Mouse (Mus musculus) hematopoietic stem cell, adult 5-6 weeks (primary cell): ENCODE measurements around the gene Mettl23. TPM values are rescaled to one million over a fixed set of nuclear protein-coding genes. Genes with fewer than 3 reads are reported as not detected.
"Not testable (repeated sequence)": the region's sequence is repeated elsewhere in the genome, so short reads cannot be mapped to it uniquely, and the experiment has no call there.

Experiments used
- ATAC-seq, 2 experiments: fragments of 125-278 bp in 1 of 2; replicated peaks in 1 of 2; 2 replicates each; pipeline ENCODE4 v1.8.0; 2016 to 2017; ENCODE audit warnings: inconsistent platforms in 2 of 2, mild to moderate bottlenecking in 2 of 2, moderate number of reproducible peaks in 2 of 2, low read depth in 1 of 2, moderate TSS enrichment in 1 of 2; ENCODE audit not compliant: low FRiP score in 2 of 2, poor library complexity in 2 of 2, severe bottlenecking in 2 of 2, insufficient read depth in 1 of 2, low TSS enrichment in 1 of 2
- total RNA-seq: library from RNA; stranded (forward); fragments of 172-1452, 232-1000 nt; gene quantifications from 2 replicates; pipeline ENCODE4 v1.2.3, GENCODE M21; 2017

Gene Mettl23
- total RNA-seq, 1 experiment from 2014 or later = 43.4 TPM

- ATAC-seq = no peak
Measured at GRCm38 (mm10) chr11:116899247-116899646, 56.2 kb downstream of the Mettl23 start.

- ATAC-seq = not testable (repeated sequence)
Measured at GRCm38 (mm10) chr11:116902588-116902987, 59.5 kb downstream of the Mettl23 start.

Other genes with a start within 250 kb of the Mettl23 start
- 3.5 and 5.6 TPM in 2 replicates for gene Rhbdf2, start 216.3 kb upstream of the Mettl23 start, total RNA-seq
- 1.6 TPM in 1 of 2 replicates, not detected in the other for gene Prcd, start 189.7 kb upstream of the Mettl23 start, total RNA-seq
- not detected in 2 replicates for gene Cygb, start 189.0 kb upstream of the Mettl23 start, total RNA-seq
- gene St6galnac1, start 67.8 kb upstream of the Mettl23 start, total RNA-seq = not detected in 2 replicates
- gene Mxra7, start 15.2 kb upstream of the Mettl23 start, total RNA-seq = 1.2 TPM in 1 of 2 replicates, not detected in the other
- gene Jmjd6, start 171 bp downstream of the Mettl23 start, total RNA-seq = 53.8 and 62.7 TPM in 2 replicates
- gene Mfsd11, start 9.2 kb downstream of the Mettl23 start, total RNA-seq = 9.7 and 22.0 TPM in 2 replicates
- 370 and 573 TPM in 2 replicates for gene Srsf2, start 9.8 kb downstream of the Mettl23 start, total RNA-seq
- not detected in 2 replicates for gene Mgat5b, start 75.6 kb downstream of the Mettl23 start, total RNA-seq